Mouse (Mus musculus) lung, embryonic 15.5 days (tissue): ENCODE measurements at regions not wholly inside any gene's neighbourhood (a gene's known extent, or its start where the extent isn't known, plus 50 kb on each side); places are given as distances from the start of the nearest gene placed in this dataset.

Experiments used
- ATAC-seq: fragments of 200-750 bp; cut with Nextera tagmentation; 2 replicates; pipeline ENCODE4 v1.8.0; 2017; ENCODE audit warnings: moderate number of reproducible peaks, borderline replicate concordance; ENCODE audit not compliant: low FRiP score, low TSS enrichment; ENCODE audit errors: extremely low read depth
- H3K27ac ChIP-seq: fragments of 300-500 bp; sonication (generic); 2 replicates; pipeline ENCODE4 v1.5.1; 2015; ENCODE audit warnings: moderate library complexity, mild to moderate bottlenecking, inconsistent platforms
- H3K27me3 ChIP-seq: fragments of 300-500 bp; sonication (generic); 2 replicates; pipeline ENCODE4 v1.6.1; 2015; ENCODE audit warnings: inconsistent platforms
- H3K36me3 ChIP-seq: fragments of 300-500 bp; sonication (generic); 2 replicates; pipeline ENCODE4 v1.6.1; 2015; ENCODE audit warnings: inconsistent platforms
- H3K4me1 ChIP-seq: fragments of 300-500 bp; sonication (generic); 2 replicates; pipeline ENCODE4 v1.6.1; 2015; ENCODE audit warnings: inconsistent platforms
- H3K4me2 ChIP-seq: fragments of 300-500 bp; sonication (generic); 2 replicates; pipeline ENCODE4 v1.6.1; 2015; ENCODE audit warnings: inconsistent platforms, mild to moderate bottlenecking, moderate library complexity
- H3K4me3 ChIP-seq: fragments of 300-500 bp; sonication (generic); 2 replicates; pipeline ENCODE4 v1.5.1; 2015; ENCODE audit warnings: mild to moderate bottlenecking, inconsistent platforms
- H3K9ac ChIP-seq: fragments of 300-500 bp; sonication (generic); 2 replicates; pipeline ENCODE4 v1.6.1; 2015; ENCODE audit warnings: inconsistent platforms
- H3K9me3 ChIP-seq: fragments of 300-500 bp; sonication (generic); 2 replicates; pipeline ENCODE4 v1.6.1; 2016; ENCODE audit warnings: inconsistent platforms
- WGBS: fragments of 180-500 bp; shearing (Covaris S2); methylation state at CpG from one replicate; pipeline ENCODE4 v1.1.7; 2015; 5-methylcytosine and 5-hydroxymethylcytosine counted together

GRCm38 (mm10) chr4:137160526-137160925, 111.9 kb upstream of the Zbtb40 start:
- Histone ChIP-seq H3K9me3 (no peaks in the 10 kb centered on the region), H3K27me3 (peaks cover 19% of the 10 kb centered on the region), H3K4me1 (peaks cover 11% of the 10 kb centered on the region; the same call in 1 of the 2 replicates), H3K36me3 (no peaks in the 10 kb centered on the region), H3K4me2 (no peak overlapping the region), H3K27ac (no peak overlapping the region), H3K9ac (no peak overlapping the region), H3K4me3 (no peak overlapping the region)
- ATAC-seq: no peak
- 75% methylated on average over 7 of the region's 7 CpGs for WGBS

GRCm38 (mm10) chr4:137158201-137158600, 109.6 kb upstream of the Zbtb40 start:
- no peak overlapping the region for H3K4me3 ChIP-seq
- no peak overlapping the region for H3K27ac ChIP-seq
- no peaks in the 10 kb centered on the region for H3K9me3 ChIP-seq
- no peaks in the 10 kb centered on the region for H3K4me1 ChIP-seq
- H3K9ac ChIP-seq: no peak overlapping the region
- no peak overlapping the region for H3K4me2 ChIP-seq
- WGBS: 69% methylated on average over 9 of the region's 9 CpGs
- peaks cover 3% of the 10 kb centered on the region for H3K27me3 ChIP-seq
- no peaks in the 10 kb centered on the region for H3K36me3 ChIP-seq
- ATAC-seq: no peak

GRCm38 (mm10) chr4:137156441-137157105, 108.0 kb upstream of the Zbtb40 start:
- Histone ChIP-seq H3K9ac (no peak overlapping the region), H3K27me3 (no peaks in the 10 kb centered on the region), H3K36me3 (no peaks in the 10 kb centered on the region), H3K4me3 (no peak overlapping the region), H3K4me2 (no peak overlapping the region), H3K9me3 (peaks cover 6% of the 10 kb centered on the region; the same call in 1 of the 2 replicates), H3K27ac (no peak overlapping the region), H3K4me1 (no peaks in the 10 kb centered on the region)
- ATAC-seq: no peak
- WGBS: 41% methylated on average over 11 of the region's 11 CpGs

- H3K4me1 ChIP-seq: no peaks in the 10 kb centered on the region
- WGBS: 72% methylated on average over 4 of the region's 4 CpGs
- no peak for ATAC-seq
Observed at GRCm38 (mm10) chr4:137148756-137149155, 100.2 kb upstream of the Zbtb40 start.

GRCm38 (mm10) chr4:137147795-137148194, 99.2 kb upstream of the Zbtb40 start:
- WGBS: 79% methylated on average over 13 of the region's 13 CpGs
- Histone ChIP-seq H3K4me3 (no peak overlapping the region), H3K27ac (no peak overlapping the region), H3K9ac (no peak overlapping the region), H3K9me3 (peaks cover 6% of the 10 kb centered on the region; the same call in 1 of the 2 replicates), H3K4me1 (no peaks in the 10 kb centered on the region), H3K27me3 (no peaks in the 10 kb centered on the region), H3K4me2 (no peak overlapping the region), H3K36me3 (no peaks in the 10 kb centered on the region)
- no peak for ATAC-seq

More at GRCm38 (mm10) chr4:137148756-137149155, 100.2 kb upstream of the Zbtb40 start:
- Histone ChIP-seq H3K36me3 (no peaks in the 10 kb centered on the region), H3K27ac (no peak overlapping the region), H3K27me3 (no peaks in the 10 kb centered on the region), H3K9me3 (peaks cover 6% of the 10 kb centered on the region; the same call in 1 of the 2 replicates), H3K4me2 (no peak overlapping the region), H3K9ac (no peak overlapping the region), H3K4me3 (no peak overlapping the region)

- no peak overlapping the region for H3K4me2 ChIP-seq
- no peaks in the 10 kb centered on the region for H3K36me3 ChIP-seq
- H3K27ac ChIP-seq: no peak overlapping the region
- no peak overlapping the region for H3K4me3 ChIP-seq
- no peaks in the 10 kb centered on the region for H3K9me3 ChIP-seq
- 66% methylated on average over 3 of the region's 3 CpGs for WGBS
- H3K9ac ChIP-seq: no peak overlapping the region
- H3K4me1 ChIP-seq: no peaks in the 10 kb centered on the region
- ATAC-seq: no peak
- H3K27me3 ChIP-seq: no peaks in the 10 kb centered on the region
Observed at GRCm38 (mm10) chr4:137146326-137146725, 97.7 kb upstream of the Zbtb40 start.

GRCm38 (mm10) chr4:137142316-137142715, 93.7 kb upstream of the Zbtb40 start:
- Histone ChIP-seq H3K4me3 (no peak overlapping the region), H3K27ac (no peak overlapping the region), H3K9me3 (no peaks in the 10 kb centered on the region), H3K9ac (no peak overlapping the region), H3K36me3 (no peaks in the 10 kb centered on the region), H3K4me2 (no peak overlapping the region), H3K4me1 (no peaks in the 10 kb centered on the region), H3K27me3 (peaks cover 5% of the 10 kb centered on the region; the same call in 1 of the 2 replicates)
- no peak for ATAC-seq
- WGBS: 15% methylated on average over 9 of the region's 9 CpGs

- 45% methylated on average over 17 of the region's 17 CpGs for WGBS
- ATAC-seq: no peak
- no peak overlapping the region for H3K4me3 ChIP-seq
Observed at GRCm38 (mm10) chr4:137139051-137139705, 90.6 kb upstream of the Zbtb40 start.

GRCm38 (mm10) chr4:137138127-137138526, 89.5 kb upstream of the Zbtb40 start:
- H3K36me3 ChIP-seq: no peaks in the 10 kb centered on the region
- no peak overlapping the region for H3K9ac ChIP-seq
- ATAC-seq: no peak
- 52% methylated on average over 6 of the region's 6 CpGs for WGBS
- H3K4me3 ChIP-seq: no peak overlapping the region
- peaks cover 6% of the 10 kb centered on the region for H3K27me3 ChIP-seq
- no peak overlapping the region for H3K4me2 ChIP-seq
- H3K27ac ChIP-seq: no peak overlapping the region
- H3K4me1 ChIP-seq: peaks cover 26% of the 10 kb centered on the region; the same call in 1 of the 2 replicates
- no peaks in the 10 kb centered on the region for H3K9me3 ChIP-seq

More at GRCm38 (mm10) chr4:137139051-137139705, 90.6 kb upstream of the Zbtb40 start:
- Histone ChIP-seq H3K4me2 (no peak overlapping the region), H3K9ac (no peak overlapping the region), H3K27me3 (peaks cover 5% of the 10 kb centered on the region; the same call in 1 of the 2 replicates), H3K36me3 (no peaks in the 10 kb centered on the region), H3K9me3 (no peaks in the 10 kb centered on the region), H3K27ac (no peak overlapping the region), H3K4me1 (peaks cover 17% of the 10 kb centered on the region; the same call in 1 of the 2 replicates)

GRCm38 (mm10) chr4:137136313-137136712, 87.7 kb upstream of the Zbtb40 start:
- H3K9me3 ChIP-seq: no peaks in the 10 kb centered on the region
- H3K4me3 ChIP-seq: no peak overlapping the region
- H3K27me3 ChIP-seq: peaks cover 24% of the 10 kb centered on the region
- H3K36me3 ChIP-seq: no peaks in the 10 kb centered on the region
- no peak overlapping the region for H3K9ac ChIP-seq
- H3K4me2 ChIP-seq: no peak overlapping the region
- ATAC-seq: no peak
- no peak overlapping the region for H3K27ac ChIP-seq
- WGBS: 63% methylated on average over 4 of the region's 4 CpGs
- peaks cover 26% of the 10 kb centered on the region; the same call in 1 of the 2 replicates for H3K4me1 ChIP-seq

- Histone ChIP-seq H3K27me3 (peaks cover 27% of the 10 kb centered on the region), H3K36me3 (no peaks in the 10 kb centered on the region), H3K4me2 (no peak overlapping the region), H3K9ac (no peak overlapping the region), H3K4me3 (no peak overlapping the region), H3K9me3 (no peaks in the 10 kb centered on the region), H3K27ac (no peak overlapping the region), H3K4me1 (peaks cover 26% of the 10 kb centered on the region; the same call in 1 of the 2 replicates)
- 46% methylated on average over 8 of the region's 8 CpGs for WGBS
- ATAC-seq: no peak
Observed at GRCm38 (mm10) chr4:137135792-137136191, 87.2 kb upstream of the Zbtb40 start.

- Histone ChIP-seq H3K36me3 (no peaks in the 10 kb centered on the region), H3K4me2 (no peak overlapping the region), H3K27me3 (peaks cover 34% of the 10 kb centered on the region), H3K9ac (no peak overlapping the region), H3K27ac (no peak overlapping the region), H3K4me3 (no peak overlapping the region), H3K4me1 (peaks cover 26% of the 10 kb centered on the region; the same call in 1 of the 2 replicates), H3K9me3 (no peaks in the 10 kb centered on the region)
- WGBS: 60% methylated on average over 5 of the region's 5 CpGs
- no peak for ATAC-seq
Observed at GRCm38 (mm10) chr4:137134553-137134952, 86.0 kb upstream of the Zbtb40 start.
